Mouse (Mus musculus) frontal cortex, adult (tissue): Measurements from ENCODE around the gene Mxra8.

Experiments used
- ATAC-seq: cut with Nextera tagmentation; 2 replicates; pipeline ENCODE4 v1.9.2; 2017; ENCODE audit warnings: mild to moderate bottlenecking, moderate library complexity, mixed read lengths; ENCODE audit not compliant: low TSS enrichment

The Mxra8 gene

DNA sequence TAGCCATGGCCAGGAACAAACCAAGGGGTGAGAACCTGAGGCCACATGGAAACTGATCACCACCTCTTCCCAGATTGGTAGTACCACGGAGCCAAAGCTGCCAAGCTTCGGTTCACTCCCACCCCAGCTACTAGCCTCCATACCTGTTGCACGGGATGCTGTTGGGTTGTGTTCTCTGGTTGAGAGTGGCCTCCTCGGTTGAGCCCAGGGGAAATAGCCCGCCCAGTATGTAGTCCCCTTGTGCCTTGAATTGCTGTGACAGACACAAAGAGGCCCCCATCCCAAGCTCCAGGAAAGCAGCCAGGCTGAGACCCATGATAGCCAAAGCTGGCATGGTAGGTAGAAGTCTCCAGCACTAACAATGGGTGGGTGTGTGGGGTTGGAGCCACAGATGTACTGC lies 23.5 kb downstream of the Mxra8 start, which contains the start of gene Tas1r3:
Gene Tas1r3 (minus strand): TSS at position 362 of the 400 bp plus-strand sequence.
- ATAC-seq: no peak

DNA sequence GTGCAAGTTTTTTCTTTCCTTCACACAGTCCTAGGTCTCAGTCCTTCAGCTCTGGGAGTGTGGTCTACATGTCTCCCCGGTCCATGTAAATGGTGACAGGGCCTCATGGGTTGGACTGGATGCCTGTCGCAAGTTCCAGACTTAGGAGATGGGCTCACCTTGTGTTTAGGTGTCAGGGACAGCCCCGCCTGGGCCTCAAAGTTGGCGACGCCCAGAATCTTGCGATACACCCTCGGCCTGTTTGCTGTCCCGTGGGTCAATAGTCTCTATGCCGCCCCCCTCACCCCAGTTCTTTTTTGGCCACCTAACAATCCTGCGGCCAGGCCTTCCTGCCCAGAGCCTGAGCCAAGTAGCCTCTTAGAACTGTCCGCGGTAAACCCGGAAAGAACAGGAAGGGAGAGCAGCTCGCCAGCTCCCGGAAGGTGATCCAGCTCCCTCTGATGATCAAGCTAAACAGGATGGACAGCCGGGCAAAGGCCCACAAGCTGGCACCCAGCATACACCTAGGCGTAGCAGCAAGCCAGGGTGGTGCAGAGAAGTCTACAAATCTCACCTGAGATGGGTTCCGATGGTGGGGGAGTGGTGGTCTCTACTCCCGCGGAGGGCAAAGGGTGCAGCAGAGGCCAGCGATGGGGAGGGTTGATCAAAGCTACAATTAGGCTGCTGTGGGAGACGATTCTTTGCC lies 29.3 kb downstream of the Mxra8 start:
- 0 out of 2 replicates have a peak, but pooled peaks have one; percentile 3 for ATAC-seq

DNA sequence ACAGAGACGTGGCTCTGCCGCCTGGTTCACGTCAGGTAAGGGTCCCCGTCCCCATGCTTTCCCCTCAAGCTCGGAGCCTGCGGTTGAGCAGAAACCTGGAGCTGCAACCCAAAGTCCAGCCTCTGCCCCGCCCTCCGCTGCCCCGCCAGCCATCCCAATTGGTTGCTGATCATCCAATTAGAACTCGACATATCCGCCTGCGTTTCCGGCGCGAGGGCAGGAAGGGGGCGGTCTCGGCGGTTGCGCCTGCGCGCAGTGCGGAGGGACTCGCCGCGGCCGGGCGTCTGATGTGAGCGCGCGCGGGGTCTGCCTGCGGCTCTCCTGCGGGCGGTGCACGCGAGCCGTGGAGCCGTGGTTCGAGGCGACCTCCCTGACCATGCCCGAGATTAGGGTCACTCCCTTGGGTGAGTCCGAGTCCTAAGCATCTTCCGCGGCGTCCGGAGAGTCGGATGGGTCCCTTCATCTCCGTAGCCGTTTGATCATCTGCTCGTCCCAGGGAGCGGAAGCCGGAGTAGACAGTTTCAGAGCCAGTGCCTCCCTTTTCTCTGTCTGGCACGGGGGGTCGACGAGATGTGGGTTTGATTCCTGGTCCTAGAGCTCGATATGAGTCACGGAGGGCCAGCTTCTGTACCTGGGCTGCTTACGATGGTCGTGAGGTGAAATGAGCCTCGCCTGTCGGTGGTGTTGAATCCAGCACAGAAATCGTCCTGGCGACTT lies 30.0 kb downstream of the Mxra8 start, which contains the start of the genes Cptp and Ints11:
Gene Cptp (minus strand): TSS at position 124 of the 717 bp plus-strand sequence.
Gene Ints11 (plus strand): TSS at position 230 of the 717 bp plus-strand sequence.
- peak; percentile 98 for ATAC-seq

DNA sequence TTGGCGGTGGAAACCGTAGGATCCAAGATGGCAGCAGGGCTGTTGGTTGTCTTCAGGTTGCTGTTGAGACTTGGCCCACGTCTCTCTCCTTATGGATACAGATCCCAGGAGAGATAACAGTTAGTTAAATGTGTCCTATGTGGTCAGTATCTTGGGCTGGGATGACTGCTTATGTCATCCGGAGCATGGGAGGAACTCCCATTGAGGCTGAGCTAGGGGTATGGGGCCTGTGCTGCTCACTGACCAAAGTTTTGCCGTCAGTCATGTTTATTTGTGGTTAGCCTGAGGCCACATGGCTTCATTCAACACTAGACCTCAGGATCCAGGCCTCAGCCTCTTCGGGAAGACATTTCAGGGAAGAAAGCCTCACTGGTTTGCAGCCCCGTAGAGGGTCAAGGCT lies 31.9 kb downstream of the Mxra8 start:
- no peak for ATAC-seq

DNA sequence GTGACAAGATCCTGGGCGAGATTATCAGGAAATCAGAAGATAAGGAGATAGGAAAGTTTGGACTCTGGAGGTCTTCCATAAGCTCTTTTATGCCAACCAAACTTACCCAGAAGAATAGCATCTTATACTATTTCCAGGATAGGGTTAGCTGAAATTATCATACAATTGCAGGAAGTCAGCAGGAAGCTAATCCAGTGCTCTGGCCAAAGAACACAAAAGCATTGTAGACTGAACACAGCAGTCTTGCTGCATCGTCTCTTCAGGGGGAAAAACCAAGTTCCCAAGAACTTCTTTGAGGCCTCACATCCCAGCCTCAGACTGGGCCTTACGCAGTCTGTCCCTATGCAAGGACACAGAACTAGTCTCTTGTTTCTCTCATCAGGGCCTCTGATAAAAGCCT lies 44.1 kb downstream of the Mxra8 start:
- ATAC-seq: no peak

DNA sequence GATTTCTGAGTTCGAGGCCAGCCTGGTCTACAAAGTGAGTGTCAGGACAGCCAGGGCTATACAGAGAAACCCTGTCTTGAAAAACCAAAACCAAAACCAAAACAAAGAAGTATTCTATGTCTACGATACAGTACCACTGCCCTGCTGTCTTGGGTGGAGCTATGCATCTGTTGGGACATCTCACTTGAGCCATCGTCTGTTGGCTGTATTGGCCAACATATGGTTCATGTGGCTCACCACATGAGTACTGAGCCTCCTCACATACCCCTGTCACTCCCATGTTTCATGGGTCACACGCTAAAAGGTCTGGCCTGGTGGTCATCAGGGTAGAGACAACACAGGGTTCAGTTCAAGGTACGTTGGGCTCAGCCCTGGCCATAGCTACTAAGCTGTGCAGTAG lies 46.9 kb downstream of the Mxra8 start:
- no peak for ATAC-seq

DNA sequence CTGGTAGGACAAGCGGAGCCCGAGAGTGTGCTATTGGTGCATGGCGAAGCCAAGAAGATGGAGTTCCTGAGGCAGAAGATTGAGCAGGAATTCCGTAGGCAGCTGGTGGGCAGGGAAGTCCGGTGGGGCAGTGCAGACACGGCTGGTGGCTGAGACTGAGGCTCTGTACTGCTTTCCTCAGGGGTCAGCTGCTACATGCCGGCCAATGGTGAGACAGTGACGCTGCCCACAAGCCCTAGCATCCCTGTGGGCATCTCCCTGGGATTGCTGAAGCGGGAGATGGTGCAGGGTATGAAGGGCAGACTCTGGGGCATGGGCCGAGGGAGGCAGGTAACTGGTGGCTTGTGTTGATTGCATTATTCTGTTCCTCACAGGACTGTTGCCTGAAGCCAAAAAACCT lies 48.2 kb downstream of the Mxra8 start:
- ATAC-seq: no peak

DNA sequence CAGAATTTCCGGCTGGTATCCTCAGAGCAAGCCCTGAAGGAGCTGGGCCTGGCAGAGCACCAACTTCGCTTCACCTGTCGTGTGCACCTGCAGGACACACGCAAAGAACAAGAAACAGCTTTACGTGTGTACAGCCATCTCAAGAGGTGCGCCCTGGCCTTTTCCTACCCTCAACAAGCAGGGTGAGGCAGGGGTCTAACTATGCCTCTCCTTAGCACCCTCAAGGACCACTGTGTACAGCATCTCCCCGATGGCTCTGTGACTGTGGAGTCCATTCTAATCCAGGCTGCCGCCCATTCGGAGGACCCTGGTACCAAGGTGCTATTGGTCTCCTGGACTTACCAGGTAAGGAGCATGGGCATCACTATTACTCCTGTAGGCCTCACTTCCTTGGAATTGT lies 48.7 kb downstream of the Mxra8 start:
- no peak for ATAC-seq

DNA sequence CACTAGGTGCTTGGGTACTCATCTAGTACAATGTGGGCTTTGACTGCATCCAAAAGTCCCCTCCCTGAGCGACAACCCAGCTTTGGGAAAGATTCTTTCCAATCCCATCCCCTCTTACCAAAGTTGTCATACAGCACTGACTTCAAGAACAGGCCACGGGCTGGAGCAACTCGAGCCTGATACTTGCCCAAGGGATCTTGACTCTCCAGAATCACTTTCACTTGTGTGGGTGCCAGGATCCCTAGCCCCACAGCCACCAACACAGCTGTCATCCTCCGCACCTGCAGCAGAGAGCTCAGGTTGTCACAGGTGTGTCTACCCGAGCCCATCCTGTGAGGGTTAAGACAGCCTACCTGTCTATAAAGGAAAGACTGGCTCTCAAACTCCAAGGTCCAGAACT lies 49.8 kb downstream of the Mxra8 start:
- ATAC-seq: no peak

DNA sequence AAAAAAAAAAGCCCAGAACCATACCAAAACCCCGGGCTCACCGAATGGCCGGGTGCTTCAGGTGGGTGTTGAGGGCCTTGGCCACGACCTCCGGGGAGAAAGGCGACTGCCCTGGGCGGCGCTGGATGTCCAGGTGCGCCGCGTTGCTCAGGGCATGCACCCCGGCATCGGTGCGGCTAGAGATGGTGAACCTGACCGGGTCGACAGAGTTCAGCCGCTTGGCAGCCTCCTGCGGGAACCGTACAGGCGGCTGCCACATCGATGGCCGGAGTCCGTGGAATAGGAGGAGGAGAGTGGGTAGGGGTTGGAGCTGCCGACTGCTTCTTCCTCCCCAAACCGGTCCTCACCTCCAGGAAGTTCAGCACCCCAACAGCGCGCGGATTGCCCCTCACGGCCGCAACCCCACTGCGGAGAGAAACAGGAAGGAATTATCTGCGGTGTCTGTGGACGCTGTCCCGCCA lies 51.6 kb downstream of the Mxra8 start:
- no peak for ATAC-seq

DNA sequence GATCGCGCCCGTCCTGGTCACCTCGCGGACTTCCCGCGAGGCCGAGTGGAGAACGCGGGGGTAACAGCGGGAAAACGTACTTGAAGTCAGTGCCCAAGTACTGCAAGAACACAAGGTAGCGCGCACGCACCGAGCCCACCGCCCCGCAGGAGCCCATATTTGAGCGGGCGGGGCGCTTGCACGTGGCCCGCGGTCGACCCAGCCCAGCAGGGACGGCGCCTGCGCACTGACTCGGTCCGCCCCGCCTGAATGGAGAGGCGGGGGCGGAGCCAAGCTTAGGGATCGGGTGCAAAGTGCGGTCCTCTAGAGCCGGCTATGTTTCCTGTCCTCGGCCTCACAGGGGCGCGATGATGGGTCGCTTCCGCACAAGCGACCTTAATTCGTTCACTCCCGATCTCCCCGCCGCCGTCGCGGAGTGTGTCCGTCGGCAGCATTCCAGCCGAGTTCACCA lies 52.1 kb downstream of the Mxra8 start, which contains the start of the genes Pusl1 and Acap3:
Gene Pusl1 (minus strand): TSS at position 231 of the 451 bp plus-strand sequence.
Gene Acap3 (plus strand): TSS at position 272 of the 451 bp plus-strand sequence.
- ATAC-seq: peak; percentile 45

DNA sequence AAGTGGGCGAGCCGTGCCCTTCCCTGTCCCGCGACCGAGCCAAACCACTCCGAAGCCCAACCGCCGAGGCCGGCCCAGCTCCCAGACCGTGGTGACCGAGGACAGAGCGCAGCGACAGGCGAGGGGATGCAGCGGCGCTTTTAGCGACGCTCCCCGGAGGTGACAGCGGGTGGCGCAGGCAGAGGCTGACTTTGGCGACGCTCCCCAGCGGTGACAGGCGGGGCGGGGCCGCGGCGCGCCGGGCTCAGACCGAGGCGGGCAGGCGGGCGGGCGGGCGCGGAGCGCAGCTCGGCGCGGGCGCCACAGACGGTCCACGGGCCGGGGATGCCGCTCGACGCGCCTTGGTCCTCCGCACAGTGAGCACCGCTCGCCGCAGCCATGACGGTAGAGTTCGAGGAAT lies 52.5 kb downstream of the Mxra8 start:
- peak; percentile 55 for ATAC-seq

DNA sequence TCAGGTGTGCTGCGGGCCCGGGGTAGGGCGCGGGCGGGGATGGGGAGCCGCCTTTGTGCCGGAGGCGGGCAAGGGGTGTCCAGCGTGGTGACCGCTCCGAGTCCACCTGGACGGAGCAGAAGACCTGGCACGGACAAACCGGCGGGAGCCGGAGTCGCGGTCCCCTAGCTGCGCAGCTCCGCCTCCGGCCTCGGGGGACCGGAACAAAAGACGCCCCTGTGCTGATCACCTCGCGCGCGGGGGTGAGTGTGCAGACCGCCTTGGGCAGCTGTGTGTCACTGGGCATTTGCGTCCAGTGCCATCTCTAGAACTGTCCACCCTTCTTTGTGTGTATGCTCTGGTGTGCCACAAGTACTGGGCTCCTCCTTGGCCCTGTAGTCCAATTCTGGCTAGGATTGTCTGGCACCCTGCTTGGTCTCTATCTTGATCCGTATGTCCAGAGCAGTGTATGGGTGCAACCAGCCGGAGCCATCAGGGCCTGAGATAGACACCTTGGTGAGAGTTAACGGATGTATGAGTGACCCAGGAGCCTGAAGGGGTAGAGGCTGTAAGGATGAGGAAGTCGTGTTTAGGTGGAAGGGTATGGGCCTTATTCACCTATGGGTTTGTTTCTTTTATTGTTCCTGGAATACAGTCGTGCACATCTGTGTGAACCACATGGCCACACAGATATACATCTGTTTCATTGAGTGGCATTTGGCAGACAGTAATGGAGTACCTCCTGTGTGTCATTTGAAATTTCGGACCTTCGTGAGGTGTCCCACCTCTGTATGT lies 53.1 kb downstream of the Mxra8 start:
- ATAC-seq: 0 out of 2 replicates have a peak, but pooled peaks have one; percentile 6

DNA sequence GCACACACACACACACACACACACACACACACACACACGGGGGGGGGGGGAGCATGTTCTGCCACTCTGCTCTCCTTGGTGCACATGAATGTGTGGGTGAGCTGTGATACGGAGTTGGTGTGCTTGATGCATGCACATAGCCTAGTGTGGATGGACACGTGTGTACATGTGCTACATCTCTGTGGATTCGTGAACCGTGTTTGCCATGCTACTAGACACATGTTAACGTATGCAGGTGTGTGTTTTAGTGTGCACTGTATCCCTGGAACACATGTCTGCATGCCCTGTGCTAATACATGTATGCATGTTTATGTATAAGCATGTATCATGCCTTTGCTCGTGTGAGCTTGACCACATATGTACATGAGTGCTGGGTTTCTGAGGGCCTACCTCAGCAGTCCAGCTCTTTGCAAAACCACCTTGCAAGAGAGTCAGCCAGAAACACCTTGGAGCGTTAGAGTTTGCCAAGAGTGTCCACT lies 53.8 kb downstream of the Mxra8 start:
- no peak for ATAC-seq
